9 mouse cellular contexts compared by ENCODE assay signal in the genomic region with DNA sequence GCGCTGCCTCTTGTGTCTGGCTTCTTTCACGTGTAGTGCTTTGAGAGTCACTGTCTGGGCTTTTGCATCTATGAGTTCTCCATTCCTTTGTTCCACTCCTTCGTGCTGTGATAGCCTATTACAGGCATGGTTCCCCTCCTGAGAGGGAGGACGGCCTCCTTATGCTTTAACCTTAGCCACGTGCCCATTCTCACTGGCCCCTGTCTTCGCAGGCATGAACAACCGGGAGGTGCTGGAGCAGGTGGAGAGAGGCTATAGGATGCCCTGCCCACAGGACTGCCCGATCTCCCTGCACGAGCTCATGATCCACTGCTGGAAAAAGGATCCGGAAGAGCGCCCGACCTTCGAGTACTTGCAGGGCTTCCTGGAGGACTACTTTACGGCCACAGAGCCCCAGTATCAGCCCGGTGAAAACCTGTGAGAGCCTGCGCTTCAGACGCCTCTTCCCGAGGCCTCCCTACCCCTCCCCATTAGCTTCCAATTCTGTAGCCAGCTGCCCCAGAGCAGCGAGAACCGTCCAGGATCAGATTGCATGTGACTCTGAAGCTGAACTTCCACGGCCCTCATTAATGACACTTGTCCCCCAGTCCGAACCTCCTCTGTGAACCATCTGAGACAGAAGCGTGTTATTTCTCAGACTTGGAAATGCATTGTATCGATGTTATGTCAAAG. TPM values are rescaled to one million over a fixed set of nuclear protein-coding genes. Genes with fewer than 3 reads are reported as not detected.
A peak's percentile ranks its signal among the peaks of the same experiment; 100 is the strongest.
DNase-seq lines count a peak whose midpoint lies in the region; ATAC-seq and TF ChIP-seq lines count a peak whose summit lies in the region.
"Had no signal": no experiment of that assay in that cellular context is flagged by ENCODE, and none has a peak within 500 bp of the region (broad histone marks: within the 10 kb centered on the region; RNA-seq: fewer than 3 reads in every experiment).

No protein-coding gene starts in this region.

- TF ChIP-seq CTCF in E14TG2a.4 (conservative IDR thresholded peaks at IDR 0.05; ENCODE audit: low read length): no peak

- peaks cover 9% of the 10 kb centered on the region; the same call in 1 of the 2 replicates for H3K27me3 ChIP-seq in E14TG2a.4 (ENCODE audit: insufficient read depth, low read length)
- no peaks in the 10 kb centered on the region for H3K27me3 ChIP-seq in forebrain, embryonic 16.5 days (replicated peaks; ENCODE audit: control insufficient read depth, insufficient read depth, low read length)
- no peaks in the 10 kb centered on the region for H3K27me3 ChIP-seq in midbrain, embryonic 10.5 days (ENCODE audit: low read depth, poor library complexity, severe bottlenecking)

- H3K4me1 ChIP-seq in E14TG2a.4 (replicated peaks; ENCODE audit: low read depth, low read length): peaks cover 21% of the 10 kb centered on the region
- H3K4me1 ChIP-seq in forebrain, embryonic 16.5 days (replicated peaks; ENCODE audit: control insufficient read depth, insufficient read depth, low read length): peaks cover 5% of the 10 kb centered on the region
- H3K4me1 ChIP-seq in midbrain, embryonic 10.5 days: peaks cover 33% of the 10 kb centered on the region

- H3K9me3 ChIP-seq in E14TG2a.4 (ENCODE audit: low read length): no peaks in the 10 kb centered on the region
- no peaks in the 10 kb centered on the region for H3K9me3 ChIP-seq in forebrain, embryonic 16.5 days (ENCODE audit: control insufficient read depth, low read length)
- no peaks in the 10 kb centered on the region for H3K9me3 ChIP-seq in midbrain, embryonic 10.5 days (replicated peaks)

- no peak overlapping the region for H3K4me2 ChIP-seq in forebrain, embryonic 16.5 days (ENCODE audit: low read length)

- H3K36me3 ChIP-seq in E14TG2a.4 (ENCODE audit: insufficient read depth, low read length): no peaks in the 10 kb centered on the region
- H3K36me3 ChIP-seq in forebrain, embryonic 16.5 days (ENCODE audit: control insufficient read depth, insufficient read depth): peaks cover 7% of the 10 kb centered on the region; the same call in 1 of the 2 replicates
- peaks cover 21% of the 10 kb centered on the region for H3K36me3 ChIP-seq in midbrain, embryonic 10.5 days

- DNase-seq in gastrocnemius, postnatal 25 days: peak; percentile 19
- no peak for DNase-seq in gastrocnemius, postnatal 10 days
- DNase-seq in midbrain, embryonic 10.5 days (ENCODE audit: low spot score): peak; percentile 30
- no peak for DNase-seq in c-Kit-positive CD71-positive TER-119-positive erythroid progenitor cells, embryonic 14.5 days (ENCODE audit: low spot score)
- DNase-seq in ovary, postnatal 14 days (ENCODE audit: low spot score): no peak
- no peak for DNase-seq in left cerebral cortex, adult 18-20 months (ENCODE audit: low spot score in 2 of 2)
- DNase-seq: lung, adult 18-20 months had no signal

- WGBS in forebrain, embryonic 16.5 days: 51% methylated on average over 24 of the region's 24 CpGs
- 53% methylated on average over 24 of the region's 24 CpGs for WGBS in midbrain, embryonic 10.5 days

- H3K4me3 ChIP-seq in E14TG2a.4 (replicated peaks; ENCODE audit: low read length): peak overlapping the region; percentile 39; the same call in 1 of the 2 replicates
- no peak overlapping the region for H3K4me3 ChIP-seq in forebrain, embryonic 16.5 days (replicated peaks; ENCODE audit: low read length)
- H3K4me3 ChIP-seq in midbrain, embryonic 10.5 days: no peak overlapping the region

- H3K9ac ChIP-seq in forebrain, embryonic 16.5 days (replicated peaks; ENCODE audit: low read depth, low read length): peak overlapping the region; percentile 19; the same call in 1 of the 2 replicates

- H3K27ac ChIP-seq in forebrain, embryonic 16.5 days (ENCODE audit: low read length): 0 out of 2 replicates have a peak overlapping the region, but pooled peaks have one; percentile 24
- peak overlapping the region; percentile 75 for H3K27ac ChIP-seq in midbrain, embryonic 10.5 days (replicated peaks)

- no peak for ATAC-seq in forebrain, embryonic 16.5 days

RNA-seq across cellular contexts. Expression of a gene that starts 49.0 kb away (rescaled TPM):
- total RNA-seq in gastrocnemius, postnatal 25 days (2021): 1 to 10 TPM; 4.8 to 5.7 TPM
- 1 to 10 TPM; 5.9 to 6.0 TPM for total RNA-seq in gastrocnemius, postnatal 10 days (2021)
- polyA plus RNA-seq in forebrain, embryonic 16.5 days (2015; fragmentation: Nextera tagmentation; extraction: Ambion mirVana): 6.3 and 6.9 TPM in 2 replicates
- polyA plus RNA-seq in midbrain, embryonic 10.5 days (2016; fragmentation: Nextera tagmentation; extraction: Ambion mirVana): 5.5 and 9.5 TPM in 2 replicates
- total RNA-seq in left cerebral cortex, adult 18-20 months (2021): 1 to 10 TPM in 1 of 2 experiments, under 1 TPM in 1; 0.91 to 1.3 TPM

Comparison
In these comparisons a context has a peak if more than half of its experiments do, and no peak if none do; other contexts are left out.
1. DNase-seq: peak in gastrocnemius, postnatal 25 days (single experiment) and midbrain, embryonic 10.5 days (single experiment); none in gastrocnemius, postnatal 10 days (single experiment), c-Kit-positive CD71-positive TER-119-positive erythroid progenitor cells, embryonic 14.5 days (single experiment), ovary, postnatal 14 days (single experiment) and left cerebral cortex, adult 18-20 months (0 of 2).